8 mouse cellular contexts compared by ENCODE assay signal in genomic region chr17:57276634-57277121, GRCm38 (mm10). TPM values are rescaled to one million over a fixed set of nuclear protein-coding genes. Genes with fewer than 3 reads are reported as not detected.
DNase-seq lines count a peak whose midpoint lies in the region; ATAC-seq and TF ChIP-seq lines count a peak whose summit lies in the region.

No protein-coding gene starts in this region.

- H3K27ac ChIP-seq in midbrain, embryonic 10.5 days (replicated peaks): peak overlapping the region; percentile 52; the same call in 1 of the 2 replicates
- peak overlapping the region; percentile 77 for H3K27ac ChIP-seq in small intestine, adult 2 months (ENCODE audit: insufficient read depth, low read depth, low read length)

- TF ChIP-seq POLR2A in small intestine, adult 2 months (IDR thresholded peaks at IDR 0.05; ENCODE audit: low read depth, low read length): no peak

- TF ChIP-seq CTCF in small intestine, adult 2 months (IDR thresholded peaks at IDR 0.05; ENCODE audit: extremely low read depth, insufficient read length, insufficient replicate concordance, low read depth, low read length): peak; percentile 98; the same call in 1 of the 2 replicates

- H3K36me3 ChIP-seq in midbrain, embryonic 10.5 days: no peaks in the 10 kb centered on the region
- H3K36me3 ChIP-seq in small intestine, adult 2 months (ENCODE audit: control insufficient read depth, insufficient read depth, low read length): no peaks in the 10 kb centered on the region

- WGBS in midbrain, embryonic 10.5 days: under 1% methylated on average over 20 of the region's 20 CpGs
- under 1% methylated on average over 20 of the region's 20 CpGs for WGBS in small intestine, adult 2 months

- H3K27me3 ChIP-seq in midbrain, embryonic 10.5 days (ENCODE audit: low read depth, poor library complexity, severe bottlenecking): peaks cover 47% of the 10 kb centered on the region
- H3K27me3 ChIP-seq in small intestine, adult 2 months (ENCODE audit: control insufficient read depth, insufficient read depth, low read length): no peaks in the 10 kb centered on the region

- peak; percentile 38 for ATAC-seq in inflammation-experienced regulatory T-cells, adult 6 months

- peak; percentile 39 for DNase-seq in ovary, postnatal 10 days (ENCODE audit: low spot score)
- DNase-seq in ovary, adult 18-20 months (ENCODE audit: low spot score): no peak
- DNase-seq in embryo, embryonic 10 days (ENCODE audit: low spot score): peak; percentile 90
- peak; percentile 61 for DNase-seq in gastrocnemius, postnatal 10 days
- peak; percentile 67 to 76 for DNase-seq in left cerebral cortex, postnatal 36 days (ENCODE audit: low spot score in 2 of 2)
- peak; percentile 78 for DNase-seq in midbrain, embryonic 10.5 days (ENCODE audit: low spot score)

- H3K4me3 ChIP-seq in midbrain, embryonic 10.5 days: peak overlapping the region; percentile 55
- H3K4me3 ChIP-seq in small intestine, adult 2 months (ENCODE audit: low read depth, low read length): peak overlapping the region; percentile 91

- intact Hi-C loops in left cerebral cortex, postnatal 36 days (cut with DNase I): loop anchor here (2.0 to 5.0 kb wide), 2 partner anchors 58 to 59 kb away; no protein-coding TSS in a partner anchor

- H3K9me3 ChIP-seq in midbrain, embryonic 10.5 days (replicated peaks): no peaks in the 10 kb centered on the region

- peaks cover 25% of the 10 kb centered on the region for H3K4me1 ChIP-seq in midbrain, embryonic 10.5 days
- H3K4me1 ChIP-seq in small intestine, adult 2 months (ENCODE audit: control insufficient read depth, insufficient read depth, insufficient read length, low read length): peaks cover 5% of the 10 kb centered on the region; the same call in 1 of the 2 replicates

RNA-seq across cellular contexts. Expression of gene Vav1, which starts 2.2 kb away (rescaled TPM):
- 1 to 10 TPM; 1.5 to 2.4 TPM for total RNA-seq in gastrocnemius, postnatal 10 days (2021)
- polyA plus RNA-seq in inflammation-experienced regulatory T-cells, adult 6 months (2017; shearing (Covaris generic)): 10 to 100 TPM; 66.1 to 89.2 (median 85.7) TPM
- 1 to 10 TPM; 3.7 to 4.7 TPM for total RNA-seq in left cerebral cortex, postnatal 36 days (2021)
- 1.9 and 2.0 TPM in 2 replicates for polyA plus RNA-seq in midbrain, embryonic 10.5 days (2016; fragmentation: Nextera tagmentation; extraction: Ambion mirVana)
- polyA plus RNA-seq in small intestine, adult 2 months (2012; rRNA removed): 3.5 and 6.1 TPM in 2 replicates

RNA-seq across cellular contexts. Expression of gene Trip10, which starts 27.4 kb away (rescaled TPM):
- total RNA-seq in gastrocnemius, postnatal 10 days (2021): 10 to 100 TPM; 69.1 to 74.4 TPM
- polyA plus RNA-seq in inflammation-experienced regulatory T-cells, adult 6 months (2017; shearing (Covaris generic)): 1 to 10 TPM; 1.0 to 4.4 (median 3.6) TPM
- total RNA-seq in left cerebral cortex, postnatal 36 days (2021): 1 to 10 TPM; 5.3 to 9.2 TPM
- 34.0 and 42.1 TPM in 2 replicates for polyA plus RNA-seq in midbrain, embryonic 10.5 days (2016; fragmentation: Nextera tagmentation; extraction: Ambion mirVana)
- polyA plus RNA-seq in small intestine, adult 2 months (2012; rRNA removed): 11.0 and 30.3 TPM in 2 replicates

RNA-seq across cellular contexts. Expression of gene Gpr108, which starts 28.4 kb away (rescaled TPM):
- total RNA-seq in gastrocnemius, postnatal 10 days (2021): 10 to 100 TPM; 22.0 to 23.8 TPM
- polyA plus RNA-seq in inflammation-experienced regulatory T-cells, adult 6 months (2017; shearing (Covaris generic)): 10 to 100 TPM; 49.0 to 66.3 (median 56.5) TPM
- 10 to 100 TPM; 23.2 to 23.4 TPM for total RNA-seq in left cerebral cortex, postnatal 36 days (2021)
- polyA plus RNA-seq in midbrain, embryonic 10.5 days (2016; fragmentation: Nextera tagmentation; extraction: Ambion mirVana): 23.9 and 26.0 TPM in 2 replicates
- 25.6 and 46.5 TPM in 2 replicates for polyA plus RNA-seq in small intestine, adult 2 months (2012; rRNA removed)

RNA-seq across cellular contexts. Expression of gene C3, which starts 48.7 kb away (rescaled TPM):
- 1 to 10 TPM; 1.6 to 3.5 TPM for total RNA-seq in gastrocnemius, postnatal 10 days (2021)
- polyA plus RNA-seq in inflammation-experienced regulatory T-cells, adult 6 months (2017; shearing (Covaris generic)): 1 to 10 TPM; 1.0 to 3.6 (median 1.8) TPM
- total RNA-seq in left cerebral cortex, postnatal 36 days (2021): under 1 TPM; 0.59 to 0.74 TPM
- polyA plus RNA-seq in midbrain, embryonic 10.5 days (2016; fragmentation: Nextera tagmentation; extraction: Ambion mirVana): 0.07 TPM in 1 of 2 replicates, not detected in the other
- polyA plus RNA-seq in small intestine, adult 2 months (2012; rRNA removed): 17.9 and 40.9 TPM in 2 replicates
